Mouse (Mus musculus): ENCODE measurements around the gene Arhgap44.
A peak's percentile ranks its signal among the peaks of the same experiment; 100 is the strongest.

GRCm38 (mm10) chr11:65197280-65197679, 34.5 kb upstream of the Arhgap44 start:
- peak; percentile 93 for TF ChIP-seq CTCF (conservative IDR thresholded peaks at IDR 0.05; ENCODE audit: low read length)
- TF ChIP-seq POU5F1 (IDR thresholded peaks at IDR 0.05; ENCODE audit: borderline replicate concordance, low read length), result no peak
